Mouse (Mus musculus): ENCODE results near the gene Mrpl58. TPM values are rescaled to one million over a fixed set of nuclear protein-coding genes. Genes with fewer than 3 reads are reported as not detected.
"Not testable (repeated sequence)": the region's sequence is repeated elsewhere in the genome, so short reads cannot be mapped to it uniquely, and the experiment has no call there.

Gene Mrpl58
- polyA plus RNA-seq, 1 experiment from 2014 or later: 173 TPM

DNA sequence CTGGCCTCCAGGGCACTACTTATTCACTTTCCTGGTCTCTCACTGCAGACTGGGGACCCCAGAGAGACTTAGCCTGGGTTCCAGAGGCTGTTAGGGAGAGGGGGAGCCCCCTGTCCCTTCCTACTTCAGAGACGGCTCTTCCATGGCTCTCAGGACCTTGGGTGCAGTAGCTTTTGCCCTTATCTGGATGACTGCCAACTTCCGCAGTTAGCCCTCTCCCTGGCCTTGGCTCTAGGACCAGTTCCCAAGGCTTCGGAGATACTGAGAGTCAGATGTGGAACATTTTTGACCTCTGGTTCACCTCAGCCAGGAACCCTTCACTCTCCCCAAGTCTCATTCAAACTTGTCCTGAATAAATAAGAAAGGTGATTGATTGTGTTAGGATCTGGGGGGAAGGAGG lies 43.4 kb downstream of the Mrpl58 start:
- no peak overlapping the region for H3K4me3 ChIP-seq (ENCODE audit: low read depth, low read length)
- no peak overlapping the region for H3K4me2 ChIP-seq (ENCODE audit: low read length)
- ATAC-seq: no peak
- H3K4me1 ChIP-seq (ENCODE audit: control insufficient read depth, insufficient read depth, low read length): no peaks in the 10 kb centered on the region
- WGBS: 90% methylated on average over 3 of the region's 3 CpGs
- H3K9me3 ChIP-seq (replicated peaks; ENCODE audit: control insufficient read depth, low read length, poor library complexity, severe bottlenecking): no peaks in the 10 kb centered on the region
- H3K9ac ChIP-seq (ENCODE audit: low read depth, low read length): no peak overlapping the region
- H3K36me3 ChIP-seq (ENCODE audit: control insufficient read depth, insufficient read depth, low read length): no peaks in the 10 kb centered on the region
- no peak overlapping the region for H3K27ac ChIP-seq (ENCODE audit: low read length)
- no peaks in the 10 kb centered on the region for H3K27me3 ChIP-seq (ENCODE audit: control insufficient read depth, insufficient read depth, low read depth, low read length)

GRCm38 (mm10) chr11:115447321-115447885 lies 43.9 kb downstream of the Mrpl58 start:
- no peak overlapping the region for H3K27ac ChIP-seq (ENCODE audit: low read length)
- H3K36me3 ChIP-seq (ENCODE audit: control insufficient read depth, insufficient read depth, low read length): no peaks in the 10 kb centered on the region
- H3K9me3 ChIP-seq (replicated peaks; ENCODE audit: control insufficient read depth, low read length, poor library complexity, severe bottlenecking): no peaks in the 10 kb centered on the region
- H3K4me1 ChIP-seq (ENCODE audit: control insufficient read depth, insufficient read depth, low read length): no peaks in the 10 kb centered on the region
- ATAC-seq: no peak
- H3K27me3 ChIP-seq (ENCODE audit: control insufficient read depth, insufficient read depth, low read depth, low read length): no peaks in the 10 kb centered on the region
- no peak overlapping the region for H3K9ac ChIP-seq (ENCODE audit: low read depth, low read length)
- 83% methylated on average over 11 of the region's 11 CpGs for WGBS
- no peak overlapping the region for H3K4me3 ChIP-seq (ENCODE audit: low read depth, low read length)
- H3K4me2 ChIP-seq (ENCODE audit: low read length): no peak overlapping the region

DNA sequence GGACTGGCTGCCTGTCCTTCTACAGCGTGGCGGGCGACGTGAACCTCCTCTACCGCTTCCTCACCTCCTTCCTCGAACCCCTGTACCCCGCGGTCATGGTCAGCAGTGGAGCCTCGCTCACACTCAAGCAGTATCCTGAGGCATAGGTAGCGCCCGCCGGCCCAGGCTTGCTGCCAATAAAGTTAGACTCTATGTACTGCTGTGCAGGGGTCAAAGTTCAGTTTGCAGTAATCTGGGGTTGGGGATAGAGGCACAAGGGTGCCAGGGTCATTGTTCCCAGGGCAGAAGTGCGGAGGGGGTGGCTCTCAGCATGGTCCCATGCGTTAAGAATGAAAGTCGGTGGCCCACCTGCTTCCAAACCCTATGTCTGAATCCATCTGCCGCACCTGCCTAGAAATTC lies 44.5 kb downstream of the Mrpl58 start:
- no peaks in the 10 kb centered on the region for H3K9me3 ChIP-seq (replicated peaks; ENCODE audit: control insufficient read depth, low read length, poor library complexity, severe bottlenecking)
- H3K9ac ChIP-seq (ENCODE audit: low read depth, low read length): no peak overlapping the region
- H3K27me3 ChIP-seq (ENCODE audit: control insufficient read depth, insufficient read depth, low read depth, low read length): no peaks in the 10 kb centered on the region
- ATAC-seq: no peak
- H3K27ac ChIP-seq (ENCODE audit: low read length): no peak overlapping the region
- WGBS: 84% methylated on average over 16 of the region's 16 CpGs
- no peaks in the 10 kb centered on the region for H3K4me1 ChIP-seq (ENCODE audit: control insufficient read depth, insufficient read depth, low read length)
- H3K4me3 ChIP-seq (ENCODE audit: low read depth, low read length): no peak overlapping the region
- no peaks in the 10 kb centered on the region for H3K36me3 ChIP-seq (ENCODE audit: control insufficient read depth, insufficient read depth, low read length)
- no peak overlapping the region for H3K4me2 ChIP-seq (ENCODE audit: low read length)

DNA sequence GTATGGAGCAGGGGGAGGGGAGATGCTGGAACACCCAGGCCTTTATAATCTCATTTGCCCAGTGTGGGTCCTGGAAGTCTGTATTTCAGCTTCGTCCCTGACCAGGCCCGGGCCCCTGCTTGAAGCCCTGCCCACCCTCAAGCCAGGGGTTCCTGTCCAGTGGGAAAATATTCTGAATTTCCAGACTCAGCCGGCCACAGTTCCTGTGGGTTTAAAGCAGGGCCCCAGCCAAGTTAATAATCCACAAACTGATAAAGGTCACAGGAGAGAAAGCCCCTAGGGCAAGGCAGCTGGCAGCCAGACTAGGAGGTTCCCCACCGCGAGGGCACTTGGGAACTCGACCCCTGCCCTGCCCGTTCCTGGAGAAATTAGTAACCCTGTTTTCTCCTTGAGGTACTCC lies 45.4 kb downstream of the Mrpl58 start:
- ATAC-seq: no peak
- H3K36me3 ChIP-seq (ENCODE audit: control insufficient read depth, insufficient read depth, low read length): no peaks in the 10 kb centered on the region
- no peaks in the 10 kb centered on the region for H3K4me1 ChIP-seq (ENCODE audit: control insufficient read depth, insufficient read depth, low read length)
- no peak overlapping the region for H3K4me3 ChIP-seq (ENCODE audit: low read depth, low read length)
- H3K9me3 ChIP-seq (replicated peaks; ENCODE audit: control insufficient read depth, low read length, poor library complexity, severe bottlenecking): no peaks in the 10 kb centered on the region
- no peak overlapping the region for H3K4me2 ChIP-seq (ENCODE audit: low read length)
- no peak overlapping the region for H3K27ac ChIP-seq (ENCODE audit: low read length)
- H3K27me3 ChIP-seq (ENCODE audit: control insufficient read depth, insufficient read depth, low read depth, low read length): no peaks in the 10 kb centered on the region
- WGBS: 67% methylated on average over 7 of the region's 7 CpGs
- H3K9ac ChIP-seq (ENCODE audit: low read depth, low read length): no peak overlapping the region

- Histone ChIP-seq H3K36me3 (ENCODE audit: control insufficient read depth, insufficient read depth, low read length) (no peaks in the 10 kb centered on the region), H3K27ac (ENCODE audit: low read length) (no peak overlapping the region), H3K9ac (ENCODE audit: low read depth, low read length) (no peak overlapping the region), H3K4me2 (ENCODE audit: low read length) (no peak overlapping the region), H3K9me3 (replicated peaks; ENCODE audit: control insufficient read depth, low read length, poor library complexity, severe bottlenecking) (no peaks in the 10 kb centered on the region), H3K4me1 (ENCODE audit: control insufficient read depth, insufficient read depth, low read length) (no peaks in the 10 kb centered on the region), H3K27me3 (ENCODE audit: control insufficient read depth, insufficient read depth, low read depth, low read length) (no peaks in the 10 kb centered on the region), H3K4me3 (ENCODE audit: low read depth, low read length) (no peak overlapping the region)
- 90% methylated on average over 7 of the region's 7 CpGs for WGBS
- no peak for ATAC-seq
Measured at GRCm38 (mm10) chr11:115450176-115450575, 46.6 kb downstream of the Mrpl58 start.

DNA sequence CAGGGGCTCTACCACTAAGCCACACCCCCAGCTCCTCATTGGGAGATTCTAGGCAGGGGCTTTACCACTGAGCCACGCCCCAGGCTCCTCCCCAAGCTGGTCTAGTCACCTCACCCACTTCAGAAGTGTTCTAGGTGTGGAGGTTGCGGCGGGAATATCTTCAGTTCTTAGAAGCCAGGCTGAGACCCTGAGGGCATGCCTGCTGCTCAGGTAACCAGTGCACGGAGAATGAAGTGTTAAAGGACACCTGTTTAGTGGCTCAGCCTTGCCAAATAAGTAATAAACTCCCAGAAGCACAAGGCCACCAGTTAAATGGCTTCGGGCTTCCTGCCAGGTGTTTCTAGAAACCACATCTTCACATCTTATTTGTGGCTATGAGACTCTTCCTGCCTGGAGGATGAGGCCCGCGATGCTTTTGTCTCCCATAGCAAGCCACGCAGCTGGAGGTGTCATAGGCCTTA lies 48.3 kb downstream of the Mrpl58 start:
- Histone ChIP-seq H3K36me3 (ENCODE audit: control insufficient read depth, insufficient read depth, low read length) (no peaks in the 10 kb centered on the region), H3K9me3 (replicated peaks; ENCODE audit: control insufficient read depth, low read length, poor library complexity, severe bottlenecking) (no peaks in the 10 kb centered on the region), H3K4me2 (ENCODE audit: low read length) (no peak overlapping the region), H3K27ac (ENCODE audit: low read length) (no peak overlapping the region), H3K4me1 (ENCODE audit: control insufficient read depth, insufficient read depth, low read length) (no peaks in the 10 kb centered on the region), H3K27me3 (ENCODE audit: control insufficient read depth, insufficient read depth, low read depth, low read length) (no peaks in the 10 kb centered on the region), H3K9ac (ENCODE audit: low read depth, low read length) (no peak overlapping the region), H3K4me3 (ENCODE audit: low read depth, low read length) (no peak overlapping the region)
- no peak for ATAC-seq
- 86% methylated on average over 8 of the region's 8 CpGs for WGBS

- WGBS: 76% methylated on average over 7 of the region's 7 CpGs
- H3K36me3 ChIP-seq (ENCODE audit: control insufficient read depth, insufficient read depth, low read length): no peaks in the 10 kb centered on the region
- no peaks in the 10 kb centered on the region for H3K4me1 ChIP-seq (ENCODE audit: control insufficient read depth, insufficient read depth, low read length)
- H3K27ac ChIP-seq (ENCODE audit: low read length): no peak overlapping the region
- no peak overlapping the region for H3K9ac ChIP-seq (ENCODE audit: low read depth, low read length)
- ATAC-seq: no peak
- H3K4me3 ChIP-seq (ENCODE audit: low read depth, low read length): no peak overlapping the region
- H3K27me3 ChIP-seq (ENCODE audit: control insufficient read depth, insufficient read depth, low read depth, low read length): no peaks in the 10 kb centered on the region
- H3K9me3 ChIP-seq (replicated peaks; ENCODE audit: control insufficient read depth, low read length, poor library complexity, severe bottlenecking): no peaks in the 10 kb centered on the region
- no peak overlapping the region for H3K4me2 ChIP-seq (ENCODE audit: low read length)
Measured at GRCm38 (mm10) chr11:115452281-115452860, 48.8 kb downstream of the Mrpl58 start.

DNA sequence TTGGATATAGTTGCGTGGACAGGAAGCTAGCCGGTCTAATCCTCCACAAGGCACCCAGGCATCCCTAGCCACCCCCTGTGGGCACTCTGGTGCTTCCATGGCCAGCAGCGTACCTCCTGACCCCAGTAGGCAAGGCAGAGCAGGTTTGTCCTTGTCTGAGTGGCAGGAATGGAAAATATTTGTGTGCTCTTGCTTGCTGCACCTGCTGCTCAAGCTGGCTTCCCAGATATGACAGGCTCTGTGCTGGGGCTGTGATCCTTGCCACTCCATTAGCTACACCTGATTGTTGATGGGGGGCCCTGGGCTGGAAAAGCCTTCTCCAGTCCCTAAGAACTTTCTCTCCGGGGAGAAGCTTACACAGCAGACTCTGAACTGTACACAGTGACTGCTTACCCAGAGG lies 49.8 kb downstream of the Mrpl58 start:
- Histone ChIP-seq H3K27ac (ENCODE audit: low read length) (no peak overlapping the region), H3K4me1 (ENCODE audit: control insufficient read depth, insufficient read depth, low read length) (no peaks in the 10 kb centered on the region), H3K4me3 (ENCODE audit: low read depth, low read length) (no peak overlapping the region), H3K36me3 (ENCODE audit: control insufficient read depth, insufficient read depth, low read length) (no peaks in the 10 kb centered on the region), H3K9me3 (replicated peaks; ENCODE audit: control insufficient read depth, low read length, poor library complexity, severe bottlenecking) (no peaks in the 10 kb centered on the region), H3K9ac (ENCODE audit: low read depth, low read length) (no peak overlapping the region), H3K27me3 (ENCODE audit: control insufficient read depth, insufficient read depth, low read depth, low read length) (no peaks in the 10 kb centered on the region), H3K4me2 (ENCODE audit: low read length) (no peak overlapping the region)
- 62% methylated on average over 4 of the region's 4 CpGs for WGBS
- no peak for ATAC-seq

DNA sequence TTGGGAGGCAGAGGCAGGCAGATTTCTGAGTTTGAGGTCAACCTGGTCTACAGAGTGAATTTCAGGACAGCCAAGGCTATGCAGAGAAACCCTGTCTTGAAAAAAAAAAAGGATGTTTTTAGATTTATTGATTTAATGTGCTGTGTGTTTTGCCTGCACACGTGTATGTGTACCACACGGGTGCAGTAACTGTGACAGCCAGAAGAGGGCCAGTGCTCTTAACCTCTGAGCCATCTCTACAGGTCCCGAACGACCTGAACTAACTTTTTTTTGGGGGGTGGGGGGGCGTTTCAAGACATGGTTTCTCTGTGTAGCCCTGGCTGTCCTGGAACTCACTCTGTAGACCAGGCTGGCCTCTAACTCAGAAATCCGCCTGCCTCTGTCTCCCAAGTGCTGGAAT lies 51.3 kb downstream of the Mrpl58 start:
- not testable (repeated sequence) for H3K4me3 ChIP-seq (ENCODE audit: low read depth, low read length); ATAC-seq; H3K9me3 ChIP-seq (replicated peaks; ENCODE audit: control insufficient read depth, low read length, poor library complexity, severe bottlenecking); H3K9ac ChIP-seq (ENCODE audit: low read depth, low read length); H3K27me3 ChIP-seq (ENCODE audit: control insufficient read depth, insufficient read depth, low read depth, low read length); H3K27ac ChIP-seq (ENCODE audit: low read length); H3K4me1 ChIP-seq (ENCODE audit: control insufficient read depth, insufficient read depth, low read length); H3K4me2 ChIP-seq (ENCODE audit: low read length); H3K36me3 ChIP-seq (ENCODE audit: control insufficient read depth, insufficient read depth, low read length)
- WGBS: 86% methylated on average over 6 of the region's 6 CpGs

Data from midbrain, embryonic 16.5 days (tissue).